Mouse (Mus musculus): ENCODE data around the gene Ttc23.

- no peak for TF ChIP-seq CTCF (IDR thresholded peaks at IDR 0.05)
- peak; percentile 66 for TF ChIP-seq EP300 (IDR thresholded peaks at IDR 0.05)
Observed at GRCm38 (mm10) chr7:67644833-67645680, 2.2 kb upstream of the Ttc23 start, which contains the start of gene Lrrc28.
